Mouse (Mus musculus): ENCODE measurements at regions not wholly inside any gene's neighbourhood (a gene's known extent, or its start where the extent isn't known, plus 50 kb on each side); places are given as distances from the start of the nearest gene placed in this dataset.

DNA sequence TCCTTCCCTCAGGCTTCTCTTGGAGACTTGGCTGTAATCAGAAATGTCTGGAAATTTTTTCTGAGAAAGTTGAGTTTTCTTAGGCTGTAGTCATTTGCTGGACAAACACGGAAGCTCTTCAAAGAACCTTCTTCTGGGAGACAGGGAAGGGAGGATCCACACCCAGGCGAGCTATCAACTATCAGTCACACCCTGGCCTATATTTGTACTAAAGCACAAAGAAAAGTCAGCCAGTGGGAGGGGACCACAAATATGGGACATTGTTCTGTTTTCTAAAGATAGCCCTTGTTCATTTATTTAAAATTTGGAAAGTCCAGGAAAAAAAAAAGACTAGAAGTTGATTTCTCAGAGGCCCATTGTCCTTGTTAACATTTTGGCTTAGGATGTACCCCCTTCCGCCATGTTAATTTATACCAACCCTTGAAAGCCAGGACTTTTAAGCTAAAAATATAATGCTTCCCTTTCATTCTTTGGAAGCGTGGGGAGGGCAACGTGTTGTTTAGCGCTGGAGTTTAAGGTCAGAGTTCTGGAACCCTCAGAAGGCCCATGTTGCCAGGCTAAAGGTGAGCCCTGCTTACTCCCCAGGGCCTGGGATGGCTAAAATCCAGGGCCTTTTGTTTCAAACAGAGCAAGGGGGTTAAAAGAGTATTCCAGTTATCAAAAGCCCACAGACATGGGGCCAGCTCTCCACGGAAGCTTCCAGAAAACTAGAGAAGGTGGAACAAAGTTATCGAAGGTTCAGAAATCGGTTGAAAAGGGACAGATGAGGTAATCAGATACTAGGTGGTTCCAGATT lies 99.0 kb upstream of the Max start:
- H3K9me3 ChIP-seq (replicated peaks; ENCODE audit: control insufficient read depth, low read length): no peaks in the 10 kb centered on the region
- ATAC-seq (no peak), DNase-seq (ENCODE audit: low spot score) (no peak)
- no peaks in the 10 kb centered on the region for H3K27me3 ChIP-seq (replicated peaks; ENCODE audit: control insufficient read depth, insufficient read depth, low read length)
- H3K4me1 ChIP-seq (ENCODE audit: control insufficient read depth, insufficient read depth, low read length): no peaks in the 10 kb centered on the region
- H3K27ac ChIP-seq (ENCODE audit: low read depth, low read length): no peak overlapping the region
- no peak overlapping the region for H3K4me2 ChIP-seq (ENCODE audit: low read length)
- H3K9ac ChIP-seq (ENCODE audit: low read length): no peak overlapping the region
- H3K36me3 ChIP-seq (ENCODE audit: control insufficient read depth, insufficient read depth, low read length): no peaks in the 10 kb centered on the region
- H3K4me3 ChIP-seq (ENCODE audit: low read depth, low read length): no peak overlapping the region
- 84% methylated on average over 9 of the region's 9 CpGs for WGBS

DNA sequence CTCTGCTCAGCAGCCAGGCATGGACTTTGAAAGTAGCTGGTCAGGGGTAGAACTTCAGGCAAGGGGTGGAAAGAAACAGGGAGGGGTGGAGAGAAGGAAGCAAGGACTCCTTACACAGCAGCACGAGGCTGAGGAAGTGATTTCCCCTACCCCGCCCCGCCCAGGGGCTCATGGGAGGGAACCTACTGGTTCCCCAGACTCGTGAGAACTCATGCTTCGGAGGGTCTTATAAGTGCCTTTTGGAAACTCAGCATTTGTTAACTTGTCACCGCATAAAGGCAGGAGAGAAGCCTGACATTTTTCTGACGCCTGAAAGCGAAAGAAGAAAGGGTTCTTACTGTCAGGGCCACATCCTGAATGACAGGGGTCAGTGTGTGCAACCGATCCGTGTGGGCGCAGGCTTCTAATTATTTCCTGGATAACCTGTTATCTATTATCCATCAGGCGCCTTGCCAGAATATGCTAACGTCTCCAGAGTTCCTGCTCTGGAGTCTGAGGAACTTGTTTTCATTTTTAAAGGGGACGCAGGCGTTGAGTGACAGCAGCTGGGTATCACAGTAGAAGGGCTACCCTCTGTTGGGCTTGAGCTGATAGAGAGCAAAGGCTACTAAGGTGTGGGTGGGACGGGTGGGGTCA lies 98.2 kb upstream of the Max start:
- Histone ChIP-seq H3K27me3 (replicated peaks; ENCODE audit: control insufficient read depth, insufficient read depth, low read length) (no peaks in the 10 kb centered on the region), H3K9ac (ENCODE audit: low read length) (no peak overlapping the region), H3K36me3 (ENCODE audit: control insufficient read depth, insufficient read depth, low read length) (no peaks in the 10 kb centered on the region), H3K4me1 (ENCODE audit: control insufficient read depth, insufficient read depth, low read length) (no peaks in the 10 kb centered on the region), H3K27ac (ENCODE audit: low read depth, low read length) (no peak overlapping the region), H3K9me3 (replicated peaks; ENCODE audit: control insufficient read depth, low read length) (no peaks in the 10 kb centered on the region), H3K4me3 (ENCODE audit: low read depth, low read length) (no peak overlapping the region), H3K4me2 (ENCODE audit: low read length) (no peak overlapping the region; the same call in 1 of the 2 replicates)
- WGBS: 38% methylated on average over 16 of the region's 16 CpGs
- DNase-seq (ENCODE audit: low spot score): peak; percentile 35
- peak; percentile 54; the same call in 1 of the 2 replicates for ATAC-seq

GRCm38 (mm10) chr12:77059679-77060059 lies 97.7 kb upstream of the Max start:
- Histone ChIP-seq H3K4me1 (ENCODE audit: control insufficient read depth, insufficient read depth, low read length) (no peaks in the 10 kb centered on the region), H3K27ac (ENCODE audit: low read depth, low read length) (no peak overlapping the region), H3K4me2 (ENCODE audit: low read length) (no peak overlapping the region), H3K9ac (ENCODE audit: low read length) (no peak overlapping the region), H3K9me3 (replicated peaks; ENCODE audit: control insufficient read depth, low read length) (no peaks in the 10 kb centered on the region), H3K4me3 (ENCODE audit: low read depth, low read length) (no peak overlapping the region), H3K36me3 (ENCODE audit: control insufficient read depth, insufficient read depth, low read length) (no peaks in the 10 kb centered on the region), H3K27me3 (replicated peaks; ENCODE audit: control insufficient read depth, insufficient read depth, low read length) (no peaks in the 10 kb centered on the region)
- whole genome bisulfite sequencing: 91% methylated on average over 4 of the region's 4 CpGs
- DNase-seq (ENCODE audit: low spot score): no peak
- ATAC-seq: no peak

DNA sequence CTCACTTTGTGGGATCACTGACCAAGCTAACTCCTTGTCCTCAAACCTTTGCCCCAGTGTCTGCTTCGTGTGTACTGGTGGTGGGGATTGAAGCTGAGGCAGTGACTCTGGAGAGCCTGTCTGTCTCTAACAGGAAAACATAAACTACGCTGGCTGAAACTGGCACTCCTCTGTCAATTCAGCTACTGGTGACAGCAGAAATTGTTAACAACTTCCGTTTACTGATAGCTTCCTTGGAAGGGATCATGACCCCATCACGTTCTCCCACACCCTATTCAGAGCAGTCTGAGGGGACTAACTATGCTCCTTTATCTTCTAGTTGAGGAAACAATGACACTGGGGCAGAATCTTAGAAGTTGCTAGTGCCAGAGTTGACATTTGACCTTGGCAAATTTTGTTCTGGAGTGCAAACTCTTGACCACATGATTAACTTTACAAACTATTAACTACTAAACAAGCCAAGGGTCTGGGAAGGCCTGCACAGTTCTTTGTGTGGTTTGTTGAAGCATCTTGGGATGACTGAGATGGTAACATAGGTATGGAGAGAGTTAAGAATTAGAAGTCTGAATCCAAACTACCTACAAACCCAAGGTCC lies 96.7 kb upstream of the Max start:
- WGBS: 58% methylated on average over 4 of the region's 4 CpGs
- ATAC-seq: no peak

DNA sequence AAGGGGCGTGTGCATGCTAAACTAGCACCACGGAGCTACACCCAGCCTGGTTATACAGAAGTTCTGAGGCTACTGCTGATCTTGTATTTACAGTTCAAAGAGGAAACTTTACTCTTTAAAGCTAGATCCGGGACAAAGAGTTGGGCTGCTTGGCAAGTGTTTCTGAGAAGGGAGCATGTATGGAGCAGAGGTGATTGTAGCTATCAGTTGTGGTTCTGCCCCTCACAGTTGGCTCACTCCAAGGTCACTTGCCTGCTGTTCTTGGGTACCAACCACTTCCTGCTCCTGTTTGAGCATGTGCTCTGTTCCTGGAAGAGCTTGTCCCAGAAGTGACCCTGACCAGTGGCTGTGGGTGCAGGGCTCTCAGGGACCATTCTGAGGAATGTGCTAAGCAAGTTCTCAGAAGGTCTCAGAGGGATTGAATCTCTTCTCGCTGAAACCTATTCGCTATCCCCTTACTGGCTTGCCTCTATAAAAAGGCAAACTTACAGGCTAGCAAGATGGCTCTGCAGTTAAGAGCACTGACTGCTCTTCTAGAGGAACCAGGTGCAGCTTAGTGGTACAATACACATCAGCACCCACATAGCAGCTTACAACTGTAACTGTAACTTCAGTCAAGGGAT lies 94.9 kb upstream of the Max start:
- WGBS: 81% methylated on average over 5 of the region's 5 CpGs

More for the DNA sequence above, 96.7 kb upstream of the Max start:
- Histone ChIP-seq H3K27ac (ENCODE audit: low read depth, low read length) (no peak overlapping the region), H3K27me3 (replicated peaks; ENCODE audit: control insufficient read depth, insufficient read depth, low read length) (no peaks in the 10 kb centered on the region), H3K9ac (ENCODE audit: low read length) (no peak overlapping the region), H3K4me2 (ENCODE audit: low read length) (no peak overlapping the region), H3K4me3 (ENCODE audit: low read depth, low read length) (no peak overlapping the region), H3K9me3 (replicated peaks; ENCODE audit: control insufficient read depth, low read length) (no peaks in the 10 kb centered on the region), H3K4me1 (ENCODE audit: control insufficient read depth, insufficient read depth, low read length) (no peaks in the 10 kb centered on the region), H3K36me3 (ENCODE audit: control insufficient read depth, insufficient read depth, low read length) (no peaks in the 10 kb centered on the region)
- no peak for DNase-seq (ENCODE audit: low spot score)

GRCm38 (mm10) chr12:77054700-77055099 lies 92.7 kb upstream of the Max start:
- Histone ChIP-seq H3K27me3 (replicated peaks; ENCODE audit: control insufficient read depth, insufficient read depth, low read length) (no peaks in the 10 kb centered on the region), H3K9ac (ENCODE audit: low read length) (no peak overlapping the region), H3K4me1 (ENCODE audit: control insufficient read depth, insufficient read depth, low read length) (no peaks in the 10 kb centered on the region), H3K36me3 (ENCODE audit: control insufficient read depth, insufficient read depth, low read length) (no peaks in the 10 kb centered on the region), H3K4me3 (ENCODE audit: low read depth, low read length) (no peak overlapping the region), H3K9me3 (replicated peaks; ENCODE audit: control insufficient read depth, low read length) (no peaks in the 10 kb centered on the region), H3K27ac (ENCODE audit: low read depth, low read length) (no peak overlapping the region), H3K4me2 (ENCODE audit: low read length) (no peak overlapping the region)
- WGBS: 88% methylated on average over 5 of the region's 5 CpGs
- ATAC-seq (no peak), DNase-seq (ENCODE audit: low spot score) (no peak)

More for the DNA sequence above, 94.9 kb upstream of the Max start:
- DNase-seq (ENCODE audit: low spot score): no peak
- no peak for ATAC-seq
- no peak overlapping the region for H3K4me2 ChIP-seq (ENCODE audit: low read length)
- no peak overlapping the region for H3K27ac ChIP-seq (ENCODE audit: low read depth, low read length)
- H3K9ac ChIP-seq (ENCODE audit: low read length): no peak overlapping the region
- no peaks in the 10 kb centered on the region for H3K27me3 ChIP-seq (replicated peaks; ENCODE audit: control insufficient read depth, insufficient read depth, low read length)
- no peak overlapping the region for H3K4me3 ChIP-seq (ENCODE audit: low read depth, low read length)
- H3K36me3 ChIP-seq (ENCODE audit: control insufficient read depth, insufficient read depth, low read length): no peaks in the 10 kb centered on the region
- no peaks in the 10 kb centered on the region for H3K4me1 ChIP-seq (ENCODE audit: control insufficient read depth, insufficient read depth, low read length)
- H3K9me3 ChIP-seq (replicated peaks; ENCODE audit: control insufficient read depth, low read length): no peaks in the 10 kb centered on the region

DNA sequence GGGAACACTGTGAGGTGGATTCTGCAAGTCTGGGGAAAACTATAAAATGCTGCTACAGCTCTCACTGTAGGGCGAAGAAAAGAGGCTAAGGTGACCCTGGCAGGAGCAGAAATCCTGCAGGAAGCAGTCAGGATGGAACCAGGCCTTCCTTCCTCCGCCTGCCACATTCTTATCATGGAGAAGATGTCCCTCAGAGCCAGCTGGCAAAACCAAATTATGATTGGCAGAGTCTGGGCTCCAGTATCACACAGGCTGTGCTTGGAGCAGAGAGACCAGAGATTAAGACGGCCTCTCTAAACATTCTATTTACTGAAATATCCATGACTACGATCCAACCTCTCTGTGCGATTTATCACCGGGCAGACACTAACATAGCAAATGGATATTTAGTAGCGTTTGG lies 92.2 kb upstream of the Max start:
- no peaks in the 10 kb centered on the region for H3K9me3 ChIP-seq (replicated peaks; ENCODE audit: control insufficient read depth, low read length)
- no peaks in the 10 kb centered on the region for H3K27me3 ChIP-seq (replicated peaks; ENCODE audit: control insufficient read depth, insufficient read depth, low read length)
- ATAC-seq (no peak), DNase-seq (ENCODE audit: low spot score) (no peak)
- no peak overlapping the region for H3K4me2 ChIP-seq (ENCODE audit: low read length)
- H3K4me1 ChIP-seq (ENCODE audit: control insufficient read depth, insufficient read depth, low read length): no peaks in the 10 kb centered on the region
- no peaks in the 10 kb centered on the region for H3K36me3 ChIP-seq (ENCODE audit: control insufficient read depth, insufficient read depth, low read length)
- H3K4me3 ChIP-seq (ENCODE audit: low read depth, low read length): no peak overlapping the region
- no peak overlapping the region for H3K9ac ChIP-seq (ENCODE audit: low read length)
- no peak overlapping the region for H3K27ac ChIP-seq (ENCODE audit: low read depth, low read length)
- WGBS: 87% methylated on average over 7 of the region's 7 CpGs

- ATAC-seq: no peak
- 73% methylated on average over 6 of the region's 6 CpGs for WGBS
- no peak overlapping the region for H3K9ac ChIP-seq (ENCODE audit: low read length)
These were observed 90.9 kb upstream of the Max start for GRCm38 (mm10) chr12:77052853-77053252.

More at GRCm38 (mm10) chr12:77052853-77053252, 90.9 kb upstream of the Max start:
- Histone ChIP-seq H3K9me3 (replicated peaks; ENCODE audit: control insufficient read depth, low read length) (no peaks in the 10 kb centered on the region), H3K36me3 (ENCODE audit: control insufficient read depth, insufficient read depth, low read length) (no peaks in the 10 kb centered on the region), H3K4me1 (ENCODE audit: control insufficient read depth, insufficient read depth, low read length) (no peaks in the 10 kb centered on the region), H3K4me3 (ENCODE audit: low read depth, low read length) (no peak overlapping the region), H3K4me2 (ENCODE audit: low read length) (no peak overlapping the region), H3K27me3 (replicated peaks; ENCODE audit: control insufficient read depth, insufficient read depth, low read length) (no peaks in the 10 kb centered on the region), H3K27ac (ENCODE audit: low read depth, low read length) (no peak overlapping the region)
- DNase-seq (ENCODE audit: low spot score): no peak

Measured in forebrain, embryonic 14.5 days (tissue).